Mouse (Mus musculus) testis, postnatal 14 days (tissue): ENCODE data around the gene Oxsr1.

ENCODE experiments used
- DNase-seq: peaks from one replicate; pipeline ENCODE4 v3.0.0; 2021; ENCODE audit warnings: low spot score

The Oxsr1 gene

GRCm38 (mm10) chr9:119214601-119215000, 107.6 kb downstream of the Oxsr1 start:
- no peak for DNase-seq

GRCm38 (mm10) chr9:119212996-119213395, 109.2 kb downstream of the Oxsr1 start:
- DNase-seq, result no peak

DNA sequence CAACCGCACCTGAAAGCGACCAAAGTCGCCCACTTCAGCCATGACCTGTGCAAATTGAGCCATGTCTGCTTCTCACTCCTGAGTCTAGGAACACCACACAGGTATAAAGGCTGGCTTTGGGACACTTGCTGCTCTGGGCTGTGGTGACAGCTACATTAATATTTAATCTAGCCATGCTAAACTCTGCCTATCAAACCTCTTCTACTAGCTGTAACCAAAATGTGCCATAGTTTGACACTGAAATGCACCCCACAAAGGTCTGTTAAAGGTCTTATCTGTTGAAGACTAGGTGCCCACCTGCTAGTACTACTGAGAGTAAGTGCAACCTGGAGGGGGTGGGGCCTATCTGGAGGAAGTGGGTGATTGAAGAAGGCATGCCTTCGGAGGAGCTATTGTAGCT, 113.2 kb downstream of the Oxsr1 start, which contains the start of gene Slc22a13:
Slc22a13 (minus strand) TSS at position 101 of the 400 bp plus-strand sequence.
- DNase-seq, result no peak

- DNase-seq, result no peak
These were observed 115.1 kb downstream of the Oxsr1 start for GRCm38 (mm10) chr9:119207113-119207512.

GRCm38 (mm10) chr9:119206666-119207065, 115.6 kb downstream of the Oxsr1 start:
- DNase-seq, result no peak

DNA sequence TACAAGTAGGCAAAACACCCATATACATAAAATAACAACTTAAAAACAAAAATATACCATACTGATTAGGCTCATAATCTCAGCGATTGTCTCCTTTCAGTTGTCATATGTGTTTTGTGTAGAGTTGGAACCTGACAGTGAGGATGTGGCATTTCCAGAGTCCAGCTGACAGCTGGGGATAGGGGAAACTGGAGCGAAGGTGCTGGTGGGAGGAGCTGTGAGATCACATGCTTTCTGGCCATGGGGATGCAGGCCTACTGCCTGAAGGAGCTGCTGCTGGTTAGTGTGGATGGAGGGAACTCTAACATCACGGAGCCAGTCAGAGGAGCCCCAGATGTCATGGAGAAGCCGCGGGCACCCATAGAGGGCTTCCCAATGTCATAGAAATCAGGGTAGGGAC, 116.5 kb downstream of the Oxsr1 start:
- DNase-seq, result no peak

DNA sequence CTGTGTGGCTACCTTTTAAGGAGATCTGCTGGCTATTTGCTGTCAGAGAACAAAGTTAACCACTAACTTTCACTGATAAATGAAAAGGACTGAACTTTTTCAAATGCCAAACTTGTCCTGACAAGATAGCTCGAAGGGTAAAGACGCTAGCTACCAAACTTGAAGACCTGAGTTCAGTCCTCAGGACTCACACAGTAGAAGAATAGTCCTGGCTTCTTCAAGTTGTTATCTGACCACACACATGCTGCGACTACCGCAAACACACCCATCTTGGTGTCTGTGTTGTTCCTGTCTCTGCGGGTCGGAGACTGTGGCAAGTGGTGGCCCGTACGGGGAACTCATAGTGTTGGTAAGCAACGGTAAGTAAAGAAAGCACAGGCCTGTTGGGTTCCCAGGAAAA, 118.6 kb downstream of the Oxsr1 start:
- DNase-seq, result no peak

- no peak for DNase-seq
These were observed 120.6 kb downstream of the Oxsr1 start for GRCm38 (mm10) chr9:119201653-119202052.

GRCm38 (mm10) chr9:119199151-119199861, 122.9 kb downstream of the Oxsr1 start:
- DNase-seq, result no peak

GRCm38 (mm10) chr9:119192202-119192990, 129.8 kb downstream of the Oxsr1 start:
- peak; percentile 18 for DNase-seq
